Mouse (Mus musculus): ENCODE data around the gene Ptp4a2. TPM values are rescaled to one million over a fixed set of nuclear protein-coding genes. Genes with fewer than 3 reads are reported as not detected.
"Not testable (repeated sequence)": the region's sequence is repeated elsewhere in the genome, so short reads cannot be mapped to it uniquely, and the experiment has no call there.

Ptp4a2 gene
- polyA plus RNA-seq, 1 experiment from 2014 or later, result 355 TPM

DNA sequence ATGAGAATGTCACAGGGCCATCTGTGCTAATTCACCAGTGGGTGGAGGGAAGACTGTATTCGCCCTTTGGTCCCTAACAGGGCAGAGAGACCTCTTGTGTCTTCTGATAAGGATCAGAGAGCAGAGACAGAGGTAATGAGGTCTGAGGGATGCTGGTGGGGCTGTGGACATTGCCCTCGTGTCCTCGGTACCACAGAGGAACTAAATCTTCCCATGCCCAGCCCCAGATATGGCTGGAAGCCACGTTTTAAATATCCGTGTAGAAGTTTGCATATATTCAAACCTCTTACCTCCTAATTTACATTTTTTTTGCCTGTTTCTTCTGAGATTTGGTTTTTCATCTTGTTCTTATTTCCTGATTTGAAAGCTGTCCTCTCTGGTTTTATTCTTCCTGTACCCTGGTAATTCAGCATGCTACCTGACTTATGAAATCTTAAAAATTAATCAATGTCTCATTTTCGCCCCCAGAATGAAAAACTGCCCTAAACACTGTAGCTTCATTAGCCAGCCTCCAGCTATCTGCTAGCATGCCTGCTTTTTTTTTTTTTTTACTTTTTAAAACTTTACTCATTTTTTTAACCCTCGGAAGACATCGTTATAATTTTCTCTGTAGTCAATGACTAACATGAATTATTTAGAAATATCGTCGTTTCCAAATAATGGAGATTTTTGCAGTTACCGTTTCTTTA lies 67.1 kb downstream of the Ptp4a2 start:
- Histone ChIP-seq H3K9ac (no peak overlapping the region), H3K36me3 (no peaks in the 10 kb centered on the region), H3K4me3 (no peak overlapping the region)

GRCm38 (mm10) chr4:129878656-129879145 lies 67.7 kb downstream of the Ptp4a2 start:
- no peak for ATAC-seq (ENCODE audit: insufficient number of reproducible peaks, low FRiP score, low TSS enrichment, low read depth)
- H3K9me3 ChIP-seq, result no peaks in the 10 kb centered on the region
- H3K9ac ChIP-seq, result no peak overlapping the region
- H3K4me3 ChIP-seq, result no peak overlapping the region
- H3K4me1 ChIP-seq, result peaks cover 26% of the 10 kb centered on the region
- WGBS, result 65% methylated on average over 8 of the region's 8 CpGs
- H3K27ac ChIP-seq, result no peak overlapping the region
- H3K27me3 ChIP-seq, result no peaks in the 10 kb centered on the region
- no peaks in the 10 kb centered on the region for H3K36me3 ChIP-seq
- H3K4me2 ChIP-seq, result no peak overlapping the region

More for the DNA sequence above, 67.1 kb downstream of the Ptp4a2 start:
- H3K9me3 ChIP-seq, result no peaks in the 10 kb centered on the region
- H3K27ac ChIP-seq, result peak overlapping the region; percentile 84; the same call in 1 of the 2 replicates
- WGBS, result 58% methylated on average over 11 of the region's 11 CpGs
- H3K27me3 ChIP-seq, result no peaks in the 10 kb centered on the region
- H3K4me2 ChIP-seq, result peak overlapping the region; percentile 49; the same call in 1 of the 2 replicates
- H3K4me1 ChIP-seq, result peaks cover 24% of the 10 kb centered on the region
- ATAC-seq (ENCODE audit: insufficient number of reproducible peaks, low FRiP score, low TSS enrichment, low read depth), result no peak

- WGBS, result 61% methylated on average over 4 of the region's 4 CpGs
- Histone ChIP-seq H3K27ac (no peak overlapping the region), H3K9me3 (no peaks in the 10 kb centered on the region), H3K4me1 (peaks cover 26% of the 10 kb centered on the region), H3K27me3 (no peaks in the 10 kb centered on the region), H3K36me3 (no peaks in the 10 kb centered on the region), H3K4me3 (no peak overlapping the region), H3K9ac (no peak overlapping the region), H3K4me2 (no peak overlapping the region)
- ATAC-seq (ENCODE audit: insufficient number of reproducible peaks, low FRiP score, low TSS enrichment, low read depth), result no peak
These were observed 68.3 kb downstream of the Ptp4a2 start for GRCm38 (mm10) chr4:129879206-129879780.

GRCm38 (mm10) chr4:129880615-129881014 lies 69.6 kb downstream of the Ptp4a2 start:
- ATAC-seq (ENCODE audit: insufficient number of reproducible peaks, low FRiP score, low TSS enrichment, low read depth), result no peak
- Histone ChIP-seq H3K9ac (no peak overlapping the region), H3K4me2 (no peak overlapping the region), H3K27me3 (no peaks in the 10 kb centered on the region), H3K27ac (no peak overlapping the region), H3K4me3 (no peak overlapping the region), H3K36me3 (no peaks in the 10 kb centered on the region), H3K4me1 (peaks cover 26% of the 10 kb centered on the region), H3K9me3 (no peaks in the 10 kb centered on the region)
- WGBS, result 69% methylated on average over 7 of the region's 7 CpGs

GRCm38 (mm10) chr4:129881661-129882060 lies 70.6 kb downstream of the Ptp4a2 start:
- H3K9ac ChIP-seq, result no peak overlapping the region
- no peaks in the 10 kb centered on the region for H3K36me3 ChIP-seq
- no peak overlapping the region for H3K4me3 ChIP-seq
- no peak for ATAC-seq (ENCODE audit: insufficient number of reproducible peaks, low FRiP score, low TSS enrichment, low read depth)
- peaks cover 26% of the 10 kb centered on the region for H3K4me1 ChIP-seq
- no peaks in the 10 kb centered on the region for H3K9me3 ChIP-seq
- H3K4me2 ChIP-seq, result no peak overlapping the region
- WGBS, result 34% methylated on average over 3 of the region's 3 CpGs
- no peaks in the 10 kb centered on the region for H3K27me3 ChIP-seq
- 0 out of 2 replicates have a peak overlapping the region, but pooled peaks have one; percentile 74 for H3K27ac ChIP-seq

GRCm38 (mm10) chr4:129882555-129883293 lies 71.7 kb downstream of the Ptp4a2 start:
- Histone ChIP-seq H3K4me2 (peak overlapping the region; percentile 31), H3K4me3 (no peak overlapping the region; the same call in 1 of the 2 replicates), H3K27me3 (no peaks in the 10 kb centered on the region), H3K9ac (no peak overlapping the region), H3K9me3 (no peaks in the 10 kb centered on the region), H3K36me3 (no peaks in the 10 kb centered on the region), H3K4me1 (peaks cover 18% of the 10 kb centered on the region), H3K27ac (peak overlapping the region; percentile 74)
- 23% methylated on average over 11 of the region's 11 CpGs for WGBS
- peak; percentile 55; the same call in 1 of the 2 replicates for ATAC-seq (ENCODE audit: insufficient number of reproducible peaks, low FRiP score, low TSS enrichment, low read depth)

DNA sequence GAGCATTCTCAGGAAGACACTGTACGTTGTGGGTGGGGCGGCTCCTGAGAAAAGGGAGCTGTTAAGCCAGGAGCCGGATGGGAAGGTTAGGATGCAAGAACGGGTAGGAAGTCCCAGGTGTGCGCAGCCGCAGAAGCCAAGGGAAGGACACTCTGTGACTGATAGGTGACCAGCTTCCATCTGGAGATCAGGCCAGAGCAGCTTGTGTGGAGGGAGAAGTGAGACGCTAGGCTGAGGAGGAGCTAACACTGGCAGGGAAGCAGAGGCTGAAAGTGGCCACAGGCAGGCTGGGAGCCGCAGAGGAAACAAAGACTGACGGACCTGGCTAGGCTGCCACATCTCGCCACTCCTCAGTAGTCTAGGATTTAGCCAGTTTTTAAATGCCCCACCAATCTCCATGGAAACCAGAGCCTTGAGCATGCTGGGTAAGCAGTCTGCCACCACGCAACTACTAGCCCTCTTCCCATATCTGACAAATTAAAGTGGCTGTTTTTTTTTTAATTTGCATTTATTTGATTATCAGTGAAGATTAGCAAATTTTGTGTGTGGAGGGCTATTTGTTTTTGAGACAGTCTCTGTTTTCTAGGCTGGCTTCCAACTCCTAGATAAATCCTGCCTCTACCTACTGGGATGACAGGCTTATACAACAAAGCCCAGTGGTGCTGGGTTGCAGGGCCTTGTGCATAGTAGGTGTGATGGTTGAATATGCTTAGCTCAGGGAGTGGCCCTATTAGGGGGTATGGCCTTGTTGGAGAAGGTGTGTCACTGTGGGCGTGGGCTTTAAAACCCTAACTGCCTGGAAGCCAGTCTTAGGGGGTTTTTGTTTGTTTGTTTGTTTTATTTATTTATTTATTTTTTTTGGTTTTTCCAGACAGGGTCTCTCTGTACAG lies 73.3 kb downstream of the Ptp4a2 start:
- WGBS, result 75% methylated on average over 12 of the region's 12 CpGs
- no peaks in the 10 kb centered on the region for H3K27me3 ChIP-seq
- no peak overlapping the region for H3K27ac ChIP-seq
- no peak for ATAC-seq (ENCODE audit: insufficient number of reproducible peaks, low FRiP score, low TSS enrichment, low read depth)
- H3K4me1 ChIP-seq, result peaks cover 14% of the 10 kb centered on the region
- no peak overlapping the region for H3K9ac ChIP-seq
- no peak overlapping the region for H3K4me2 ChIP-seq
- no peaks in the 10 kb centered on the region for H3K9me3 ChIP-seq
- no peak overlapping the region for H3K4me3 ChIP-seq
- H3K36me3 ChIP-seq, result no peaks in the 10 kb centered on the region

DNA sequence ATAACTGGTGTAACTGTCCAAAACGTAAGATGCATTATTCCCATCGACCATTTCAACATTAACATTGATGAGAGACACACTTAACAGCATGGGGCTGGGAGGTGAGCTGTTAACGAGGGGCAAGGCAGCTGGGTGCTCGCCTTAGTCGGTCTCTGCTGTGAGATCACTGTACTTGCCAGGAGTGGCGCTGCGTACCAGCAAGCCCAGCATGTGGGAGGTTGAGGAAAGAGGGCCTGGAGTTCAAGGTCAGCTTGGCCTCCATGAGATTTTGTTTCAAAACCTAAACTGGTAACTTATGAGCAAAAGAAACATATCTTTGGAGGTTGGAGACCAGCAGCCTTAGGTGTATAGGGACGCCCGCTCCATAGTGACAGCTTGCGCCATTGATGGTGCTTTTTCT lies 78.6 kb downstream of the Ptp4a2 start:
- Histone ChIP-seq H3K36me3 (no peaks in the 10 kb centered on the region), H3K4me1 (no peaks in the 10 kb centered on the region), H3K27me3 (no peaks in the 10 kb centered on the region), H3K4me3 (no peak overlapping the region), H3K9ac (no peak overlapping the region), H3K9me3 (no peaks in the 10 kb centered on the region), H3K27ac (no peak overlapping the region), H3K4me2 (no peak overlapping the region)
- 68% methylated on average over 10 of the region's 10 CpGs for WGBS
- ATAC-seq (ENCODE audit: insufficient number of reproducible peaks, low FRiP score, low TSS enrichment, low read depth), result no peak

DNA sequence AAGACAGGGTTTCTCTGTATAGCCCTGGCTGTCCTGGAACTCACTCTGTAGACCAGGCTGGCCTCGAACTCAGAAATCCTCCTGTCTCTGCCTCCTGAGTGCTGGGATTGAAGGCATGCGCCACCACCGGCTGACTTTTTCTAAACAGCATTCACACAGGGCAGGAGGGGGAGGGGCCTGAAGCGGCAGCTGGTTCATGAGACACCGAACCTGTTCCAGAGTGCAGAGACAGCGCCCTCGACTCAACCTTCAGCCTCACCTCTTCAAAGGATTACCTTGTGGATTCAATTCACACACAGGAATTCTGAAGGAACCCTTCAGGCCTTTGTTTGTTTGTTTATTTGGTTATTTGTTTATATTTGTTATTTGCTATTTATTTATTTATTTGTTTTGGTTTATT lies 79.1 kb downstream of the Ptp4a2 start:
- WGBS, result 83% methylated on average over 7 of the region's 7 CpGs
- Histone ChIP-seq H3K4me1 (no peaks in the 10 kb centered on the region), H3K9me3 (no peaks in the 10 kb centered on the region), H3K27ac (no peak overlapping the region), H3K27me3 (no peaks in the 10 kb centered on the region), H3K36me3 (no peaks in the 10 kb centered on the region), H3K4me2 (no peak overlapping the region), H3K4me3 (no peak overlapping the region), H3K9ac (no peak overlapping the region)
- ATAC-seq (ENCODE audit: insufficient number of reproducible peaks, low FRiP score, low TSS enrichment, low read depth), result no peak

DNA sequence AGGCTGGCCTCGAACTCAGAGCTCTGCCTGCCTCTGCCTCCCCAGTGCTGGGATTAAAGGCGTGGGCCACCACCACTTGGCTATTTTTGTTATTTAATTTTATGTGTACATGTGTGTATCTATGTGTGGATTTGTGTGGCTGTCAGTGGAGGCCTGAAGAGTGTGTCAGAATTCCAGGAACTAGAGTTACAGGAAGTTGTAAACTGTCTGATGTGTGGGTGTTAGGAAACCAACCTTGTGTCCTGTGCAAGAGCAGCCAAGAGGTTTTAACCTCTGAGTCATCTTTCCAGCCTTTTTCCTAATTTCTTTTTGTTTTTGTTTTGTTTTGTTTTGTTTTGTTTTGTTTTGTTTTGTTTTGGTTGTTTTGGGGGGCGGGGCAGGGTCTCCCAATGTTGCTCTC lies 83.8 kb downstream of the Ptp4a2 start:
- no peaks in the 10 kb centered on the region for H3K9me3 ChIP-seq
- H3K36me3 ChIP-seq, result no peaks in the 10 kb centered on the region
- no peak overlapping the region for H3K4me2 ChIP-seq
- no peak overlapping the region for H3K27ac ChIP-seq
- WGBS, result 93% methylated on average over 3 of the region's 3 CpGs
- 0 out of 2 replicates have a peak, but pooled peaks cover 3% of the 10 kb centered on the region for H3K4me1 ChIP-seq
- H3K27me3 ChIP-seq, result no peaks in the 10 kb centered on the region
- no peak for ATAC-seq (ENCODE audit: insufficient number of reproducible peaks, low FRiP score, low TSS enrichment, low read depth)
- no peak overlapping the region for H3K4me3 ChIP-seq
- H3K9ac ChIP-seq, result no peak overlapping the region

DNA sequence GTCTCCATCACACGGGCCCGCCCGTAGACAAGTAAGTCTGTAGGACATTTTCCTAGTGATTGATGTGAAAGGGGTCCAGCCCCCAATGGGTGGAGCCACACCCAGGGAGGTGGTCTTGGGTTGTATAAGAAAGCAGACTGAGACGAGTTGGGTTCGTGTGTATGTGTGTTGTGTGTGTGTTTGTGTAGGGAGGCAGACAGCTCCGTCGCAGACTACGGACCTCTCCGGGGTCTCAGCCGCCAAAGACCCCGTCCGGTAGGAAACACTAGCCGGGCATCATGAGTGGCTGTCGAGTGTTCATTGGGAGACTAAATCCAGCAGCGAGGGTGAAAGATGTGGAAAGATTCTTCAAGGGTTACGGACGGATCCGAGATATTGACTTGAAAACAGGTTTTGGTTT lies 87.8 kb downstream of the Ptp4a2 start:
- not testable (repeated sequence) for H3K4me1 ChIP-seq; ATAC-seq (ENCODE audit: insufficient number of reproducible peaks, low FRiP score, low TSS enrichment, low read depth); H3K36me3 ChIP-seq; H3K4me2 ChIP-seq; H3K9ac ChIP-seq; H3K27me3 ChIP-seq; H3K27ac ChIP-seq; H3K9me3 ChIP-seq; H3K4me3 ChIP-seq
- WGBS, result 94% methylated on average over 18 of the region's 18 CpGs
